Mouse (Mus musculus) Patski (cell line): ENCODE results near the gene Scamp4. TPM values are rescaled to one million over a fixed set of nuclear protein-coding genes. Genes with fewer than 3 reads are reported as not detected.

Experiments used
- ATAC-seq: fragments of 100-300 bp; one replicate; pipeline ENCODE4 v1.8.0; 2021
- CTCF ChIA-PET: fragments of 350-600 bp; sonication (Branson Sonifier 250); formaldehyde crosslinking; loops from one replicate; lab custom pipeline; 2022; ENCODE audit warnings: inconsistent platforms; lab: Charles Lee
- POLR2A ChIA-PET: fragments of 350-600 bp; sonication (Branson Sonifier 250); formaldehyde crosslinking; loops from one replicate; lab custom pipeline; 2022; ENCODE audit warnings: antibody characterized with exemption, inconsistent platforms; lab: Charles Lee
- DNase-seq: peaks from one replicate; pipeline ENCODE4 v3.0.0-alpha.2; 2011; ENCODE audit warnings: low read depth, low spot score
- H3K27me3 ChIP-seq: fragments of 371-371 bp; one replicate; pipeline ENCODE4 v1.5.1; 2021
- CTCF ChIP-seq: fragments of 100-300 bp; IDR thresholded peaks from one replicate; pipeline ENCODE4 v1.5.1; 2021
- in situ Hi-C: fragments of 300-500 bp; cut with MboI; formaldehyde crosslinking; loops from 3 replicates; pipeline ENCODE4 v1.11.1; 2018; ENCODE audit warnings: low pct_unique_long_range_greater_than_20kb, mixed read lengths
- polyA plus RNA-seq: library from polyadenylated mRNA; unstranded; gene quantifications from one replicate; pipeline ENCODE4 v1.2.3, GENCODE M21; 2021

The Scamp4 gene
- polyA plus RNA-seq, 1 experiment from 2014 or later = 76.6 TPM

DNA sequence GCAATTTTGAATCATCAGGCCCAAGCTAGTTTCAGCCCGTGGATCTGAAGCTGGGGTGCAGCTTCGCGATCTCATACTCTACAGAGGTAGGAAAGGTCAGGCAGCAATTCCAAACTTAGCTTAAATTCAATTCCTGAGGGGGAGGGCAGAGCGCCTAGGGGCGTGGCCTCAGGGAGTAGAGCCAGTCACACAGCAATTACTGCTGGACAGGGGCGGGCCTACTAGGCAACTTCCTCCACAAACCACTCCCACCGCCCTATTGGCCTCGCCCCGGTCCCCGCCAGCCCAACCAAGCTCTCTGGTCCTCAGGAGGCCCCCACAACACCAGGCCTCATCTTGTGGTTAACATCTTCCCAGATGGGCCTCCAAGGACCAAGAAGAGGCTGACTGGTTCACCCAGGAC, 33.0 kb upstream of the Scamp4 start:
- CTCF ChIA-PET = interaction anchor here (1.5 kb wide), 1 partner anchor 9 kb away, joined by 3 read pairs; no protein-coding TSS in a partner anchor
- in situ Hi-C loops = no loop called here

DNA sequence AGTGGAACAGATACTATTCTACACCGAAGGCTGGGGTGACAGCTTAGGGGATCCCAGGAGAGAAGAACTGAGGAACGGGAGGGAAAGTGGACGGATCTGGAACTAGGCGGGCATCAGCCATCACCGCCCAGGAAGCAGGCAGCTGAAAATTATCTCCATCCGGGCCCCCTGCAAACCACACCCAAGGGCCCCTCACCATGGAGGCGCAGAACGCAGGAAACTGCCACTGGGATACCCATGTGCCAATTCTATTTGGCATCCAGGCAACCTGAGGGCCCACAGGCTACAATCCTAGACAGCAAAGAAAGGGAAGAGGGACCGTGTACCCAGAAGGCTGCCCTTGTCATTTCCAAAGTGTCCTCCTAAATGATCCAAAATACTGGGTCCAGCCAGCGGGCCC, 32.3 kb upstream of the Scamp4 start:
- DNase-seq = no peak
- TF ChIP-seq CTCF = no peak
- no peaks in the 10 kb centered on the region for H3K27me3 ChIP-seq
- ChIA-PET POLR2A (interaction anchor here (1.4 kb wide), 1 partner anchor 9 kb away, joined by 6 read pairs; the partner anchor contains the start of gene Rexo1), CTCF (interaction anchor here (1.5 to 1.7 kb wide), 2 partner anchors 8 kb away, joined by 3 to 6 read pairs; no protein-coding TSS in a partner anchor)
- ATAC-seq = no peak
- in situ Hi-C loops = no loop called here

More for the DNA sequence above, 33.0 kb upstream of the Scamp4 start:
- DNase-seq (no peak), ATAC-seq (no peak)
- no peaks in the 10 kb centered on the region for H3K27me3 ChIP-seq
- POLR2A ChIA-PET = interaction anchor here (1.4 kb wide), 1 partner anchor 9 kb away, joined by 6 read pairs; the partner anchor contains the start of gene Rexo1
- no peak for TF ChIP-seq CTCF

DNA sequence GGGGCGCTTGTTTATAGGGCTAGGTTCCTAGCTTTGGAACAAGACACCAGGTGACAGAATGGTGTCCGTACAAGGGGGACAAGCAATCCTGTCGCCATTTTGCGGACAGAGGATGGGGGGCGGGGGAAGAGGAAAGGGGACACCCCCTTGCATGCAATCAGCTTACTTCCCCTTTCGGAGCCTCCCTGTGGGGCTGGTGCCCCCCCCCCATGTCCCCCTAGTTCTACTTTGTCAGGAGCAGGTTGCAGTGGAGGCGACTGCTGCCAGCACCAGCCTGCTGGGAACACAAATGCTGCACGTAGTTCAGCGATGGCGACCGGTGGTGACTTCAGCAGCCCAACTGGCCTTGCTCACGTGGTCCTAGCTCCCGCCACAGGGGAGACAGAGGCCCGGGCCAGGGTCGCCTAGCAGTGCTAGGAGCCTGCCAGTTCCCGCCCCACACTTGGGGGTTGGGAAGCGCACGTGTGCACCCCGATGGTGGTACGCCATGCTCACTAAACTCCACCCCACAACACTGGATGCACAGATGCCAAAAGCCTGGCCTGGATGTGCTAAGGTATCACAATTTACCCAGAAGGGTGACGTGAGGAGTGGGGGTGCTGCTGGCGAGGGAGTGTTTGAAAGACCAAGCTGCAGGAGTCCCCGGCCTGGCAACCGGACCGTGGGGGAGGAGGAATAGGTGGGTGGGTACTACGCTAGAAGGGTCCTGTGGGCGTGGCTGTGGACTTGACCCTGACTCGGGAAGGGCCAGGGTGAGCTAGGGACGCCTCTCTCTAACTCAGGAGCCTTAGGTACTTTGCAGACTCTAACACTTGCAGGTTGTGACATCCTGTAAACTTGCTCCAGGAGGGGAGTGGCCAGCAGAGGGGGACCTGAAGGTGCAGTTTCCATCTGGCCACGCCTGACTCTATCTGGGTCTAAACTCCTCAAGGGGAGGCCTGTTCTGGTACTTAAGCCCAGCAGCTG, 31.5 kb upstream of the Scamp4 start:
- no peak for DNase-seq

DNA sequence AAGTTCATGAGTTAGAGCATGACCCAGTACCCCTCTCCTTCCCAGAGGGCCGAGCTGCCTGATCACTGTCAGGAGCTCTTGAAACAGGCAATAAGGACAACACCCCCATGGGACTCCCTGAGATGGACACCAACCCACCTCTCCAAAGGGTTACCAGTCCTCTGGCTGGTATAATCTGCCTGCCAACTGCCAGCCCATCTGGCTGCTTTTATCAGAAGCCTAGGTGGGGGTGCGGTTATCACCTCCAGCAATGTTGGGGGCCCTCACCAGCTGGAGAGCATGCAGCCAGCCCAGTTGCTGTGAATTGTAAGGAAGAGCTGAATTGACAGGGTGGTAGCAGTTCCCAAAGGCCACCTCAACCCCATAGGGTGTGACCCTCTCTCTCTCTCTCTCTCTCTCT, 30.2 kb upstream of the Scamp4 start:
- DNase-seq = no peak
- ATAC-seq = no peak
- no peak for TF ChIP-seq CTCF
- ChIA-PET POLR2A (no interaction called here), CTCF (no interaction called here)
- H3K27me3 ChIP-seq = no peaks in the 10 kb centered on the region
- in situ Hi-C loops = no loop called here

More for the DNA sequence above, 31.5 kb upstream of the Scamp4 start:
- in situ Hi-C loops = no loop called here
- ATAC-seq = no peak
- no peaks in the 10 kb centered on the region for H3K27me3 ChIP-seq
- no peak for TF ChIP-seq CTCF
- ChIA-PET CTCF (interaction anchor here (1.5 to 1.7 kb wide), 2 partner anchors 8 to 9 kb away, joined by 3 to 6 read pairs; no protein-coding TSS in a partner anchor), POLR2A (interaction anchor here (1.4 kb wide), 1 partner anchor 10 kb away, joined by 6 read pairs; the partner anchor contains the start of gene Rexo1)

DNA sequence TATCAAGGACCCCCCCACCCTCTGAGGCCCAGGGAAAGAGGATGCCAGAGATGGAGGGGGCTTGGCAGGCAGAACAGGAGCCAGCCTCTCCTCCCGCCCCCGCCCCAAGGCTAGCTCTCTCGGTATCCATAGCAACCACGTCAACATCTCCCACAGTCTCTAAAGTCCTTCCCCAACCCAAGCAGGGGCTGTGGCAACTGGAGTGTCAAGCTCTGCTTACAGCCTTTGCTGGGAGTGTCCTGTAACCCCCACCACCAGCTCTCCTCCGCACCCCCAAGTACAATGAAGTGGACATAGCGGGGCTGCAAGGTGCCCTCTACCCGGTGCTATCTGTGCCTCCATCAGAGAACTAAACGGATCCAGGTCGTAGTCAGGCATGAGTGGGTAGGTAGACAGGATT, 28.7 kb upstream of the Scamp4 start:
- no peaks in the 10 kb centered on the region for H3K27me3 ChIP-seq
- ChIA-PET CTCF (interaction anchor here (1.7 to 2.4 kb wide), 2 partner anchors 11 to 12 kb away, joined by 3 to 7 read pairs; partner anchors contain the start of gene Rexo1), POLR2A (no interaction called here)
- no peak for TF ChIP-seq CTCF
- no peak for ATAC-seq
- no peak for DNase-seq
- in situ Hi-C loops = no loop called here

DNA sequence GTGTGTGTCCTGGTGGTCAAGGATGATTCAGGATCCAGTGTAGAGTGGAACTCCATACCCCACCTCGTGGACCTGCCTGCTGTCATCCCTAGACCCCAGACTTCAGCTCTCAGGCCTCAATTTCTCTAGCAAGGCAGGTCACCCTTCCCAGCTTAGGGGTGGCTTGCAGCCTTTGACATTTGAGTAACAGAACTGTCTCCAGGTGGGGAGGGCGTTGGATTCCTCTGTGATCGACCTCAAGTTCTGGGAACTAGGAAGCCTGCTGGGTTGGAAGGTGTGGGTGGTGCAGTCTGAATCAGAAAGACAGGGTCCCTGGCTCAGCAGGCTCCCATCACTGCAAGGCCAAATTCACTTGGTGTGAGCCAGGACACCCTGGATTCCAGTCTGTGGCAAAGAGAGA, 27.8 kb upstream of the Scamp4 start:
- ATAC-seq (no peak), DNase-seq (no peak)
- no peaks in the 10 kb centered on the region for H3K27me3 ChIP-seq
- POLR2A ChIA-PET = interaction anchor here (0.6 kb wide), 1 partner anchor 57 kb away, joined by 5 read pairs; no protein-coding TSS in a partner anchor
- TF ChIP-seq CTCF = no peak
- CTCF ChIA-PET = interaction anchor here (2.4 kb wide), 1 partner anchor 13 kb away, joined by 7 read pairs; the partner anchor contains the start of gene Rexo1
- in situ Hi-C loops = loop anchor here (5.0 kb wide), 1 partner anchor 112 kb away; no protein-coding TSS in a partner anchor

DNA sequence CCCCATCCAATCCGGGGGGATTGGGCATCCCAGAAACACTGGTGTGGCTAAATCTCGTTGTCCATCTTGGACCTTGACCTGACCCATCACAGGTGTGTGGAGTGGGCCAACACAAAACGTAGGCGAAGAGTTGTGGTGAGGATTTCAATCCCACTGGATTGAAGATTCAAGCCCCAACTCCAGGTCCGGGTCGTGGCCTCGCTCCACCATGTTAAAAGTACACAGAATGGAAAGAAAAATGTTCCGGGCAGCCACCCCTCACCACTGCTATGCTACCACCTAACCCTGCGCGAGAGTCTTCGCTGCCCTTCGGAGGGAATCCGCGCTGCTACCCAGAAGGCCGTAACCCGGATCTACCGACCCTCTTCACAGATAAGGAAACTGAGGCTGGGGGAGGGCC, 26.7 kb upstream of the Scamp4 start:
- no peaks in the 10 kb centered on the region for H3K27me3 ChIP-seq
- no peak for TF ChIP-seq CTCF
- POLR2A ChIA-PET = no interaction called here
- CTCF ChIA-PET = interaction anchor here (2.4 kb wide), 1 partner anchor 14 kb away, joined by 7 read pairs; the partner anchor contains the start of gene Rexo1
- DNase-seq = no peak
- in situ Hi-C loops = loop anchor here (5.0 kb wide), 1 partner anchor 111 kb away; no protein-coding TSS in a partner anchor
- no peak for ATAC-seq

DNA sequence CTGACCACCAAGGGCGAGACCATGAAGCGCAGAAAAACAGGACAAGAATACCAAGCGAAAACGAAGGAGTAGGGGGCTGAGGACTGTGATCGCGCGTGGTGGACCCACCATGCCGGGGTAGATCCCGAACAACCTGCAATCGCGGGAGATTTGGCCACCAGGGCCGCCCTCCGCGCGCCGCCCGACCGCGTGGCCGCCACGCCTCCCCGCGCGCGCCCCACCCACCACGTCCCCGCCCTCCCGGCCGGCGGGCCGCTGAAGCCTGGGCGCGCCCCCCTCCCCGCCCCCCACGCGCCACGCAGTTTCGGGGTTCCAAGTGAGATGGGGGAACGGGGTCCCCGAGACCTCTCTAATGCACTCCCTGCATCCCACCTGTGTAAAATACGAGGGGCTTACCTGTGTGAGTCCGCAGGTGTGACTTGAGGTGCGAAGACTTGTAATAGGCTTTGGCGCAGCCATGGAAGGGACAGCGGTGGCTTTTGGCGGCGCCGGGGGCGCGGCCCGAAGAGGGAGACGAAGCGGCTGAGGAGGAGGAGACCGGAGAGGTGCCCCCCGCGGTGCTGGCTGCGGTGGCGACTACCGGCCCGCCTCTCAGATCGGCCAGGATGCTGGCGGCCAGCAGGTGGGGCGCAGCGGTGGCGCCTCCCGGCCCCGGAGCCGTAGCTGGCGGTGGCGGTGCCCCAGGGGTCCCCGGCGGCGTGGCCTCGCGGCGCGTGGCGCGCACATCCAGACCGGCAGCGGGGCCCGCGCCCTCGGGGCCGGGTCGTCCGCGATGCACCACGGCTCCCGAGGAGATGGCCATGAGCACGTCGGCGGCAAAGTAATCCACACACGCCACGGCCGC, 26.1 kb upstream of the Scamp4 start:
- ChIA-PET CTCF (no interaction called here), POLR2A (no interaction called here)
- in situ Hi-C loops = loop anchor here (5.0 kb wide), 1 partner anchor 111 kb away; no protein-coding TSS in a partner anchor
- H3K27me3 ChIP-seq = no peaks in the 10 kb centered on the region
- TF ChIP-seq CTCF = no peak
- no peak for DNase-seq
- ATAC-seq = no peak

DNA sequence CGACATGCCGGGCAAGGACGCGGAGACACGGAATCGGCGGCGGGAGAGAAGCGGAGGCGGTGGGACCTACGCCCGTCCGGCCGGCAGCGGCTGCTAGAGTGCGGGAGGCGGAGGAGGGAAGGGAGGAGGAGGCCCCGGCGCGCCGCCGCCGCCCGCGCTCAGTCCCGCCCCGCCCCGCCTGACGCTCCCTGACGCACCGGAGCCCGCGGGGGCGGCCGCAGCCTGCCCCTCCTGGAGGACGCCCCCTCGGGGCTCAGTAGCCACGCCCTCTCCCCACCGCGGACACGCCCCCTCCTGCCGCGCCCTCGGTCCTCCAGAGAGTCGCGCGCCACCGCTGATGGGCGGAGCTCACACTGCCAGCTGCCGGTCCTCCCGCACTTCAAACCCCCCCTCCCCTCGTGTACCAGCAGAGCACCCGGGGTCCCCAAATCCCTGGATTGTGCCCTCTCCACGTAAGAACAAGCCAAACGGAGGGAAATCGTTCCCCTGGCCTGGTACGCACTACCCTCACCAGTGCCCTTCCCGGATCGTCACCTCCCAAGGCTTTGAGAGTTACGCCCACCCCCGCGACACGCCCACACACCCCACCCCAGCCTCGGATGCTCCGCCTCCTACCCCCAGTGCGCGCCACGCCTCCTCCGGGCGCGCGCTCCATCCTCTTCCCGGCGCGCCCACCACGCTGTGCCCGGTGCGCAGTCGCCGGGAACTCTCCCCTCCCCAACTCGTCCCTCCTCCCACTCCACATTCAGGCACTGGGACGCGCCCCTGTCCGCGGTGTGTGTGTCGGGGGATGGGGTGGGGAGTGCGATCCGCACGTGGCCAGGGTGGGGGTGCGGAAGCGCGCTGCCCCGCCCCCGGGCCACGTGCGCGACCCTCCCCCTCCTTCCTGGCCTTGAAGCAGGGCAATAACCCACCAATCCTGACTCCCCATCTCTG, 25.2 kb upstream of the Scamp4 start, which contains the start of gene Klf16:
TSS of gene Klf16 (minus strand) at position 127 of the 936 bp plus-strand sequence.
- ChIA-PET CTCF (interaction anchor here (0.6 to 2.6 kb wide), 6 partner anchors 12 to 117 kb away, joined by 3 to 21 read pairs (median 4); partner anchors contain the start of gene Abhd17a), POLR2A (interaction anchor here (0.6 to 1.2 kb wide), 2 partner anchors 12 to 110 kb away, joined by 3 to 5 read pairs; partner anchors contain the start of gene Abhd17a)
- in situ Hi-C loops = loop anchor here (5.0 kb wide), 1 partner anchor 110 kb away; no protein-coding TSS in a partner anchor
- DNase-seq (peak; percentile 75), ATAC-seq (peak; percentile 67)
- TF ChIP-seq CTCF = no peak
- H3K27me3 ChIP-seq = no peaks in the 10 kb centered on the region
